Mouse (Mus musculus) CH12.LX (cell line): ENCODE measurements at regions not wholly inside any gene's neighbourhood (a gene's known extent, or its start where the extent isn't known, plus 50 kb on each side); places are given as distances from the start of the nearest gene placed in this dataset.

Source experiments
- DNase-seq: peaks from one replicate; pipeline ENCODE4 v3.0.0-alpha.2; 2013; ENCODE audit errors: extremely low read depth
- H3K27ac ChIP-seq: 2 replicates; pipeline ENCODE4 v1.5.1; 2012; ENCODE audit warnings: low read depth, mild to moderate bottlenecking, control low read depth, moderate library complexity; ENCODE audit not compliant: insufficient read depth
- H3K27me3 ChIP-seq: replicated peaks from 2 replicates; pipeline ENCODE3; 2012; ENCODE audit warnings: inconsistent platforms
- H3K36me3 ChIP-seq, 2 experiments: replicated peaks in 1 of 2; 2 replicates each; pipeline versions ENCODE3 to v1.6.1; 2012; ENCODE audit warnings: inconsistent platforms in 1 of 2, low read length in 1 of 2, mild to moderate bottlenecking in 1 of 2, mixed read lengths in 1 of 2, moderate library complexity in 1 of 2; ENCODE audit not compliant: control insufficient read depth in 1 of 2, insufficient read depth in 1 of 2
- H3K4me1 ChIP-seq, 2 experiments: 2 replicates each; pipeline ENCODE4 v1.6.1; 2012; ENCODE audit warnings: inconsistent platforms in 1 of 2, moderate library complexity in 1 of 2; ENCODE audit not compliant: insufficient read depth in 2 of 2, control insufficient read depth in 1 of 2
- H3K4me2 ChIP-seq: 2 replicates; pipeline ENCODE4 v1.6.1; 2012; ENCODE audit warnings: low read depth, mild to moderate bottlenecking, control low read depth; ENCODE audit not compliant: poor library complexity, insufficient read depth, severe bottlenecking
- H3K4me3 ChIP-seq, 3 experiments: fragments of 150-350 bp in 1 of 3; sonication (generic) in 1 of 3; replicated peaks in 1 of 3; 2 replicates each; pipeline versions ENCODE3 to v1.5.1; 2011 to 2012; ENCODE audit warnings: low read depth in 2 of 3, low read length in 2 of 3, mild to moderate bottlenecking in 2 of 3, moderate library complexity in 2 of 3, control low read depth in 1 of 3, improper control_type of control experiment in 1 of 3, inconsistent platforms in 1 of 3, mixed read lengths in 1 of 3; ENCODE audit not compliant: poor library complexity in 1 of 3
- H3K79me2 ChIP-seq: replicated peaks from 2 replicates; pipeline ENCODE4 v1.6.1; 2012; ENCODE audit warnings: mild to moderate bottlenecking, moderate library complexity; ENCODE audit not compliant: control insufficient read depth, poor library complexity, insufficient read depth, severe bottlenecking; ENCODE audit errors: extremely low read depth
- H3K9ac ChIP-seq: 2 replicates; pipeline ENCODE4 v1.6.1; 2012; ENCODE audit warnings: low read depth, mild to moderate bottlenecking, control low read depth, moderate library complexity; ENCODE audit not compliant: insufficient read depth
- H3K9me3 ChIP-seq: replicated peaks from 2 replicates; pipeline ENCODE3; 2012; ENCODE audit warnings: low read length, inconsistent platforms, mixed read lengths
- BHLHE40 ChIP-seq: IDR thresholded peaks from 2 replicates; pipeline ENCODE4 v1.6.1; 2011; ENCODE audit warnings: mild to moderate bottlenecking, low read depth, low read length, improper control_type of control experiment
- CHD1 ChIP-seq: IDR thresholded peaks from 2 replicates; pipeline ENCODE4 v1.6.1; 2012; ENCODE audit warnings: low read depth, low read length, improper control_type of control experiment, inconsistent platforms
- ELF1 ChIP-seq: IDR thresholded peaks from 2 replicates; pipeline ENCODE4 v1.6.1; 2014; ENCODE audit warnings: low read depth, mild to moderate bottlenecking, inconsistent platforms, low read length, improper control_type of control experiment
- EP300 ChIP-seq: IDR thresholded peaks from 2 replicates; pipeline ENCODE4 v1.6.1; 2011; ENCODE audit warnings: low read length, improper control_type of control experiment
- MAFK ChIP-seq: IDR thresholded peaks from 2 replicates; pipeline ENCODE4 v1.6.1; 2011; ENCODE audit warnings: low read length, improper control_type of control experiment; ENCODE audit not compliant: insufficient replicate concordance
- MAX ChIP-seq: IDR thresholded peaks from 2 replicates; pipeline ENCODE4 v1.6.1; 2011; ENCODE audit warnings: low read length, improper control_type of control experiment
- MAZ ChIP-seq: IDR thresholded peaks from 2 replicates; pipeline ENCODE4 v1.6.1; 2012; ENCODE audit warnings: low read depth, mild to moderate bottlenecking, inconsistent platforms, low read length, improper control_type of control experiment, moderate library complexity
- MEF2A ChIP-seq: IDR thresholded peaks from 2 replicates; pipeline ENCODE4 v1.6.1; 2014; ENCODE audit warnings: low read depth, mild to moderate bottlenecking, inconsistent platforms, low read length, improper control_type of control experiment, borderline replicate concordance
- MYC ChIP-seq: IDR thresholded peaks from 2 replicates; pipeline ENCODE4 v1.6.1; 2011; ENCODE audit warnings: low read depth, mild to moderate bottlenecking, improper control_type of control experiment, low read length
- NRF1 ChIP-seq: IDR thresholded peaks from 2 replicates; pipeline ENCODE4 v1.6.1; 2014; ENCODE audit warnings: low read depth, mild to moderate bottlenecking, inconsistent platforms, low read length, improper control_type of control experiment, moderate library complexity
- POLR2A ChIP-seq: IDR thresholded peaks from 2 replicates; pipeline ENCODE4 v1.6.1; 2011; ENCODE audit warnings: low read depth, mild to moderate bottlenecking, improper control_type of control experiment, low read length
- RAD21 ChIP-seq: IDR thresholded peaks from 2 replicates; pipeline ENCODE4 v1.6.1; 2011; ENCODE audit warnings: low read depth, mild to moderate bottlenecking, low read length, improper control_type of control experiment, moderate library complexity
- TBP ChIP-seq: conservative IDR thresholded peaks from 2 replicates; pipeline ENCODE4 v1.6.1; 2011; ENCODE audit warnings: low read depth, low read length, improper control_type of control experiment
- TCF12 ChIP-seq: IDR thresholded peaks from 2 replicates; pipeline ENCODE4 v1.6.1; 2014; ENCODE audit warnings: low read depth, mild to moderate bottlenecking, inconsistent platforms, low read length, improper control_type of control experiment
- ZMIZ1 ChIP-seq: IDR thresholded peaks from 2 replicates; pipeline ENCODE4 v1.6.1; 2012; ENCODE audit warnings: low read depth, mild to moderate bottlenecking, inconsistent platforms, low read length, improper control_type of control experiment
- dilution Hi-C: fragments of 300-500 bp; cut with MboI; formaldehyde crosslinking; loops from 2 replicates; pipeline ENCODE4 v1.14.3; 2020; ENCODE audit warnings: low sequenced_read_pairs; ENCODE audit not compliant: extremely low pct_unique_long_range_greater_than_20kb, extremely low pct_ligation_motif_present
- in situ Hi-C: fragments of 300-500 bp; cut with MboI; formaldehyde crosslinking; loops from 3 replicates; pipeline ENCODE4 v1.14.3; 2019; ENCODE audit warnings: low sequenced_read_pairs, low pct_ligation_motif_present, low pct_unique_long_range_greater_than_20kb, mixed read lengths

DNA sequence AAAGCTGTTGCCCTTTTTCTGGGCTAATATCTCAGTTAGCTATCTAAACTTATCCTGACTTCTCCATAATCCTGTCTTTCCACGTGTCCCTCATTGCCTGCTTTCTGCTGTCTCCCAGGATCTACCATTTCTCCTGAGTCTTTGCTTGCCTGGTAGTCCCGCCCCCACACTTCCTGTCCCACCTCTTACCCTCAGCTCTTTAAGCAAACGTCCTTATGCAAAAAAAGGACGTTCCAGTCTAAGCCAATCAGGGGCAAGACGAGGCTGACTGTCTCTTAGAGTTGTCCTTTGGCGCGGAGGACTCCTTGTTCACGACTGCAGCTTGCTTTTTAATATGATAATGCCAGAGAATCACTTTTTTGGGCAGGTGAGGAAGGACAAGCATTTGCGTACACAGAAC is 79.6 kb upstream of the Hnrnpk start:
- in situ Hi-C loops = no loop called here
- H3K27ac ChIP-seq = no peak overlapping the region
- no peaks in the 10 kb centered on the region for H3K9me3 ChIP-seq
- DNase-seq = no peak
- H3K4me1 ChIP-seq = peaks cover 0 to 4% of the 10 kb centered on the region in 2 experiments; a peak in 1 of 4 replicates
- dilution Hi-C loops = no loop called here
- H3K36me3 ChIP-seq = no peaks in the 10 kb centered on the region
- peaks cover 4% of the 10 kb centered on the region for H3K27me3 ChIP-seq
- H3K4me2 ChIP-seq = no peak overlapping the region
- H3K79me2 ChIP-seq = no peaks in the 10 kb centered on the region
- H3K9ac ChIP-seq = no peak overlapping the region
- no peak for TF ChIP-seq MAZ
- no peak for TF ChIP-seq CHD1
- no peak for TF ChIP-seq TBP
- TF ChIP-seq MEF2A = no peak
- no peak for TF ChIP-seq POLR2A
- TF ChIP-seq MAFK = no peak
- TF ChIP-seq NRF1 = no peak
- no peak for TF ChIP-seq MYC
- TF ChIP-seq MAX = no peak
- TF ChIP-seq ELF1 = no peak
- TF ChIP-seq RAD21 = no peak
- TF ChIP-seq ZMIZ1 = no peak
- TF ChIP-seq, all 38 proteins: peak for 0
- H3K4me3 ChIP-seq = no peak overlapping the region

DNA sequence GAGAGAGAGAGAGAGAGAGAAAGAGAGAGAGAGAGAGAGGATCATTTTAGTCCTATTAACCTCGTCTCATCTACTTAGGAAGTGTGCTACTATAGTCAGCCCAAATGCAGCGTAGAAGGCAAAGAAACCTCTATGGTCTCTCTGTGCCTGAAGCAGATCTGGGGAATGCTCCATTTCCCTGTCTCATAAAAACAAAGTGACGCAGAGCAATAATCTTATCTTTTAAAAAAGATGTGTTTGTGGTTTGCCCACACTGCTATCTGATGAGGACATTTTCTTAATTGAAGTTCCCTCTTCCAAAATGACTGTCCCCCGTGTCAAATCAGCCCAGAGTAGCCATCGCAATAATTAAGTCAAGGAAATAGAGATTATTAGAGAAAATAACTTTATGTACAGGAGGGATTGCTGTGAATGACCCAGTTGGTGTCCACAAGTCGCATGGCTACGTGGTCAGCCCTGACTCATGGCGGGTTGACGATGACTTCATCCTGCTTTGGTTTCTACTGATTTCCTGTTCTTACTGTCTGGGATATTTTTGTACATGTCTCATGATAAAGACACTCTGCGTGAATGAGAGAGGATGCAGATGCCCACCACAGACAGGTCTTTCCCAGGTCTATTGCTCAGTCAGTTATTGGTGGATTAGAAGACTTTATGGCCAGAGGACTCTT is 77.9 kb upstream of the Hnrnpk start:
- dilution Hi-C loops = no loop called here
- Histone ChIP-seq H3K9me3 (no peaks in the 10 kb centered on the region), H3K27ac (no peak overlapping the region), H3K9ac (no peak overlapping the region), H3K27me3 (peaks cover 3% of the 10 kb centered on the region), H3K4me2 (0 out of 2 replicates have a peak overlapping the region, but pooled peaks have one; percentile 6), H3K79me2 (no peaks in the 10 kb centered on the region), H3K36me3 (no peaks in the 10 kb centered on the region), H3K4me1 (peaks cover 0 to 4% of the 10 kb centered on the region in 2 experiments; a peak in 1 of 4 replicates), H3K4me3 (no peak overlapping the region)
- DNase-seq = peak; percentile 18
- in situ Hi-C loops = no loop called here
- TF ChIP-seq BHLHE40 (0 out of 2 replicates have a peak, but pooled peaks have one; percentile 21), TCF12 (no peak), EP300 (peak; percentile 13; the same call in 1 of the 2 replicates)
- TF ChIP-seq, all 38 proteins: peak for 2
